Mouse (Mus musculus) G1E (cell line): ENCODE data around the gene Cabp2.
A peak's percentile ranks its signal among the peaks of the same experiment; 100 is the strongest.

Source experiments
- CTCF ChIP-seq: IDR thresholded peaks from 2 replicates; pipeline ENCODE4 v1.5.1; 2012; ENCODE audit warnings: low read depth, low read length, inconsistent platforms, mixed read lengths
- GATA1 ChIP-seq: IDR thresholded peaks from 2 replicates; pipeline ENCODE4 v1.6.1; 2012; ENCODE audit warnings: borderline replicate concordance, low read length, inconsistent platforms, mixed read lengths
- POLR2AphosphoS5 ChIP-seq: IDR thresholded peaks from 2 replicates; pipeline ENCODE4 v1.6.1; 2012; ENCODE audit warnings: low read depth, low read length, inconsistent platforms; ENCODE audit not compliant: insufficient replicate concordance

DNA sequence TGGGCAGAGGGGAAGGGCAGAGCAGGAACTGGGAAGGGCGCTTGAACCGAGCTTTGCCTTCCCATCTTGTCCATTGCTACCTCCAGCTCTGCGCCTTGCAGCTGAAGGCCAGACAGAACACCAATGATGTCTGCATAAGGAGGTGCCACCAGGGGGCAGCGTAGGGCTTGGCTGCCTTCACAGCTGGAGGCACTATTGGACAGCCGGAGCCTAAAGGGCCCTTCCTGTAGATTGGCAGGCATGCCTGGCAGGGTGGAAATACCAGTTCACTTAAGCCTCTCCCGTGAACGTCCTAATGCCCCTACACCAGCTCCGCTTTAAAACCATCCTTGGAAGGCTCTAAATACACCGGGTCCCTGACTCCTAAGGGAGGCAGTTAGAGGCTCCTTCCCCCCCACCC lies 17.7 kb downstream of the Cabp2 start:
- TF ChIP-seq GATA1: no peak
- peak; percentile 93 for TF ChIP-seq CTCF
- TF ChIP-seq POLR2AphosphoS5: no peak
